In the genomic region with DNA sequence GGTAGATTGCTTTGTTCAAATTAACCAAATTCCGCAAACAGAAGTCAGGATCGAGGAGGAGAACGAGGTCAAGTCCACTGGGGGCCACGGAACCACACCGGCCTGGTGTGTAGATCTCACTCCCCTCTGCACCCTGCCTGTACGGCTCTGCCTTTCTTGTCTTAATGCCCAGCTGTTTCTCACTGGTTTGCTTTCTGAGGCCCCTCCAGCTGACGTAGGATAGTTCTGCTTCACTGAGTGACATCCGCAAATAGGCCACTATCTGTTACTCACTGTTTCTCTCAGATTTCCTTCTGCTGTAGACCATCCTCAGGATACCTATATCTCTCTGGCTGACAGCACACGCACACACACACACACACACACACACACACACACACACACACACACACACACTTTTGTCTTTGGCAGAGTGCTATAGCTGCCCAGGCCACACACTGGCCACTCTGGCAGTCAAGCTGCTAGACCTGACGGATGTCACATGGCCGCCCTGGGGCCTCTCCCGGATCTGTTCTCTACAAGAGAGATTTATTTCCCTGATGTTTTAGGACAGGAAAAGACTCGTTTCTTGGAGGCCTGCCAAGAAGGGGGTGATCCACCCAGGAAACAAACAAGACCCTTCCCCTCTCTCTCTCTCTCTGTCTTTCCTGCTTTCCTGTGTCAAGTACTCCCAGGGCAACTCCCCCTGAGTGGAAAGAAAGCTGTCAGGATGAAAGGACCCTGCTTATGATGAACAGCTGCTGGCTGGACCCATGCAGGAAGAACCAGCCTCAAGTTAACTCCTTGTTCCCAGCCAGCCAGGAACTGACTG, we compare ENCODE assay signal across 8 mouse cellular contexts.
A peak's percentile ranks its signal among the peaks of the same experiment; 100 is the strongest.
DNase-seq lines count a peak whose midpoint lies in the region; ATAC-seq lines count a peak whose summit lies in the region.

No protein-coding gene starts in this region.

- H3K4me3 ChIP-seq in embryonic facial prominence, embryonic 15.5 days (replicated peaks): no peak overlapping the region
- no peak overlapping the region for H3K4me3 ChIP-seq in intestine, embryonic 14.5 days (ENCODE audit: low read depth, low read length)
- H3K4me3 ChIP-seq in liver, embryonic 12.5 days: no peak overlapping the region
- no peak overlapping the region for H3K4me3 ChIP-seq in neural tube, embryonic 15.5 days (replicated peaks)

- 34% methylated on average over 13 of the region's 13 CpGs for WGBS in embryonic facial prominence, embryonic 15.5 days
- WGBS in intestine, embryonic 14.5 days: 26% methylated on average over 13 of the region's 13 CpGs
- whole genome bisulfite sequencing in liver, embryonic 12.5 days (ENCODE audit: insufficient replicate concordance): 50% methylated on average over 13 of the region's 13 CpGs
- 38% methylated on average over 13 of the region's 13 CpGs for WGBS in neural tube, embryonic 15.5 days

- H3K27me3 ChIP-seq in embryonic facial prominence, embryonic 15.5 days: no peaks in the 10 kb centered on the region
- H3K27me3 ChIP-seq in intestine, embryonic 14.5 days (replicated peaks; ENCODE audit: control insufficient read depth, insufficient read depth, low read length): no peaks in the 10 kb centered on the region
- H3K27me3 ChIP-seq in liver, embryonic 12.5 days (replicated peaks): no peaks in the 10 kb centered on the region
- no peaks in the 10 kb centered on the region for H3K27me3 ChIP-seq in neural tube, embryonic 15.5 days (replicated peaks)

- peak; percentile 39; the same call in 1 of the 2 replicates for ATAC-seq in embryonic facial prominence, embryonic 15.5 days (ENCODE audit: insufficient number of reproducible peaks, low FRiP score, low TSS enrichment, low read depth)
- ATAC-seq in intestine, embryonic 14.5 days (replicated peaks; ENCODE audit: low FRiP score, low TSS enrichment, low read depth): peak; percentile 89
- peak; percentile 40; the same call in 1 of the 2 replicates for ATAC-seq in liver, embryonic 12.5 days
- peak; percentile 81 for ATAC-seq in neural tube, embryonic 15.5 days (ENCODE audit: low FRiP score)

- H3K27ac ChIP-seq in embryonic facial prominence, embryonic 15.5 days (replicated peaks): peak overlapping the region; percentile 55
- peak overlapping the region; percentile 81 for H3K27ac ChIP-seq in intestine, embryonic 14.5 days (ENCODE audit: low read depth)
- H3K27ac ChIP-seq in liver, embryonic 12.5 days: peak overlapping the region; percentile 31; the same call in 1 of the 2 replicates
- peak overlapping the region; percentile 29; the same call in 1 of the 2 replicates for H3K27ac ChIP-seq in neural tube, embryonic 15.5 days (replicated peaks)

- H3K9ac ChIP-seq in embryonic facial prominence, embryonic 15.5 days: no peak overlapping the region
- no peak overlapping the region for H3K9ac ChIP-seq in intestine, embryonic 14.5 days (ENCODE audit: low read length)
- H3K9ac ChIP-seq in liver, embryonic 12.5 days: no peak overlapping the region
- no peak overlapping the region for H3K9ac ChIP-seq in neural tube, embryonic 15.5 days (replicated peaks)

- H3K36me3 ChIP-seq in embryonic facial prominence, embryonic 15.5 days: no peaks in the 10 kb centered on the region
- H3K36me3 ChIP-seq in intestine, embryonic 14.5 days (ENCODE audit: control insufficient read depth, insufficient read depth, low read length): no peaks in the 10 kb centered on the region
- no peaks in the 10 kb centered on the region for H3K36me3 ChIP-seq in liver, embryonic 12.5 days
- no peaks in the 10 kb centered on the region for H3K36me3 ChIP-seq in neural tube, embryonic 15.5 days

- DNase-seq in adrenal gland, postnatal 14 days: peak; percentile 80
- DNase-seq in intestine, embryonic 14.5 days (ENCODE audit: low spot score): peak; percentile 85
- no peak for DNase-seq in testis, postnatal 14 days (ENCODE audit: low spot score)
- DNase-seq in right cerebral cortex, adult 2 months (ENCODE audit: low spot score in 2 of 2): no peak
- DNase-seq in layer of hippocampus, postnatal 25 days (ENCODE audit: extremely low spot score in 1 of 2, low spot score in 1 of 2): no peak

- H3K9me3 ChIP-seq in embryonic facial prominence, embryonic 15.5 days (replicated peaks): no peaks in the 10 kb centered on the region
- peaks cover 7% of the 10 kb centered on the region for H3K9me3 ChIP-seq in intestine, embryonic 14.5 days (ENCODE audit: control insufficient read depth, low read length)
- no peaks in the 10 kb centered on the region for H3K9me3 ChIP-seq in liver, embryonic 12.5 days (replicated peaks)
- H3K9me3 ChIP-seq in neural tube, embryonic 15.5 days (replicated peaks): no peaks in the 10 kb centered on the region

- H3K4me1 ChIP-seq in embryonic facial prominence, embryonic 15.5 days: peaks cover 17% of the 10 kb centered on the region
- H3K4me1 ChIP-seq in intestine, embryonic 14.5 days (replicated peaks; ENCODE audit: control insufficient read depth, insufficient read depth, low read length): peaks cover 18% of the 10 kb centered on the region
- H3K4me1 ChIP-seq in liver, embryonic 12.5 days: no peaks in the 10 kb centered on the region; the same call in 1 of the 2 replicates
- peaks cover 17% of the 10 kb centered on the region for H3K4me1 ChIP-seq in neural tube, embryonic 15.5 days

- H3K4me2 ChIP-seq in embryonic facial prominence, embryonic 15.5 days (replicated peaks): 0 out of 2 replicates have a peak overlapping the region, but pooled peaks have one; percentile 4
- H3K4me2 ChIP-seq in intestine, embryonic 14.5 days (ENCODE audit: low read length): peak overlapping the region; percentile 7; the same call in 1 of the 2 replicates
- no peak overlapping the region for H3K4me2 ChIP-seq in liver, embryonic 12.5 days
- H3K4me2 ChIP-seq in neural tube, embryonic 15.5 days: peak overlapping the region; percentile 22; the same call in 1 of the 2 replicates

Comparison
In these comparisons a context has a peak if more than half of its experiments do, and no peak if none do; other contexts are left out.
1. DNase-seq: peak in adrenal gland, postnatal 14 days (single experiment) and intestine, embryonic 14.5 days (single experiment); none in testis, postnatal 14 days (single experiment), right cerebral cortex, adult 2 months (0 of 2) and layer of hippocampus, postnatal 25 days (0 of 2).
2. ATAC-seq: peak in every context shown above with its lines; median percentile 89 in intestine, embryonic 14.5 days; 81 in neural tube, embryonic 15.5 days; 40 in liver, embryonic 12.5 days; 39 in embryonic facial prominence, embryonic 15.5 days.
3. H3K27ac ChIP-seq: peak in every context shown above with its lines; median percentile 81 in intestine, embryonic 14.5 days; 55 in embryonic facial prominence, embryonic 15.5 days; 31 in liver, embryonic 12.5 days; 29 in neural tube, embryonic 15.5 days.